Mouse (Mus musculus) forebrain, embryonic 11.5 days (tissue): ENCODE measurements around the gene Pih1d1. TPM values are rescaled to one million over a fixed set of nuclear protein-coding genes. Genes with fewer than 3 reads are reported as not detected.

Experiments used
- ATAC-seq: fragments of 200-750 bp; cut with Nextera tagmentation; replicated peaks from 2 replicates; pipeline ENCODE4 v1.8.0; 2017; ENCODE audit warnings: moderate TSS enrichment; ENCODE audit not compliant: low FRiP score
- DNase-seq: peaks from one replicate; pipeline ENCODE4 v3.0.0-alpha.2; 2017; ENCODE audit warnings: low spot score
- H3K27ac ChIP-seq: fragments of 300-500 bp; sonication (generic); 2 replicates; pipeline ENCODE4 v1.5.1; 2014; ENCODE audit warnings: low read depth, low read length
- H3K27me3 ChIP-seq: fragments of 300-500 bp; sonication (generic); 2 replicates; pipeline ENCODE4 v1.6.1; 2014; ENCODE audit warnings: mild to moderate bottlenecking, low read length, mixed read lengths; ENCODE audit not compliant: control insufficient read depth, insufficient read depth
- H3K36me3 ChIP-seq: fragments of 300-500 bp; sonication (generic); 2 replicates; pipeline ENCODE4 v1.6.1; 2014; ENCODE audit warnings: mild to moderate bottlenecking, low read length, moderate library complexity, mixed read lengths; ENCODE audit not compliant: control insufficient read depth, insufficient read depth
- H3K4me1 ChIP-seq: fragments of 300-500 bp; sonication (generic); replicated peaks from 2 replicates; pipeline ENCODE4 v1.6.1; 2014; ENCODE audit warnings: low read length, mixed read lengths; ENCODE audit not compliant: control insufficient read depth, insufficient read depth
- H3K4me2 ChIP-seq: fragments of 300-500 bp; sonication (generic); 2 replicates; pipeline ENCODE4 v1.6.1; 2014; ENCODE audit warnings: low read depth, mild to moderate bottlenecking, low read length, moderate library complexity, mixed read lengths; ENCODE audit not compliant: severe bottlenecking
- H3K4me3 ChIP-seq: fragments of 300-500 bp; sonication (generic); 2 replicates; pipeline ENCODE4 v1.5.1; 2014; ENCODE audit warnings: low read depth, low read length
- H3K9ac ChIP-seq: fragments of 300-500 bp; sonication (generic); 2 replicates; pipeline ENCODE4 v1.6.1; 2014; ENCODE audit warnings: low read length
- H3K9me3 ChIP-seq: fragments of 300-500 bp; sonication (generic); 2 replicates; pipeline ENCODE4 v1.6.1; 2016; ENCODE audit warnings: low read length, mixed read lengths; ENCODE audit not compliant: control insufficient read depth
- WGBS: fragments of 180-500 bp; shearing (Covaris S2); extraction: QIAGEN DNeasy Blood & Tissue Kit; methylation state at CpG from one replicate; pipeline ENCODE4 v1.1.7; 2014; 5-methylcytosine and 5-hydroxymethylcytosine counted together
- polyA plus RNA-seq: library from polyadenylated mRNA; unstranded; fragments of >200 nt; fragmentation: Nextera tagmentation; extraction: Ambion mirVana; gene quantifications from 2 replicates; pipeline ENCODE4 v1.2.1, GENCODE M21; 2014

The Pih1d1 gene
- polyA plus RNA-seq, 1 experiment from 2014 or later: 95.9 TPM

DNA sequence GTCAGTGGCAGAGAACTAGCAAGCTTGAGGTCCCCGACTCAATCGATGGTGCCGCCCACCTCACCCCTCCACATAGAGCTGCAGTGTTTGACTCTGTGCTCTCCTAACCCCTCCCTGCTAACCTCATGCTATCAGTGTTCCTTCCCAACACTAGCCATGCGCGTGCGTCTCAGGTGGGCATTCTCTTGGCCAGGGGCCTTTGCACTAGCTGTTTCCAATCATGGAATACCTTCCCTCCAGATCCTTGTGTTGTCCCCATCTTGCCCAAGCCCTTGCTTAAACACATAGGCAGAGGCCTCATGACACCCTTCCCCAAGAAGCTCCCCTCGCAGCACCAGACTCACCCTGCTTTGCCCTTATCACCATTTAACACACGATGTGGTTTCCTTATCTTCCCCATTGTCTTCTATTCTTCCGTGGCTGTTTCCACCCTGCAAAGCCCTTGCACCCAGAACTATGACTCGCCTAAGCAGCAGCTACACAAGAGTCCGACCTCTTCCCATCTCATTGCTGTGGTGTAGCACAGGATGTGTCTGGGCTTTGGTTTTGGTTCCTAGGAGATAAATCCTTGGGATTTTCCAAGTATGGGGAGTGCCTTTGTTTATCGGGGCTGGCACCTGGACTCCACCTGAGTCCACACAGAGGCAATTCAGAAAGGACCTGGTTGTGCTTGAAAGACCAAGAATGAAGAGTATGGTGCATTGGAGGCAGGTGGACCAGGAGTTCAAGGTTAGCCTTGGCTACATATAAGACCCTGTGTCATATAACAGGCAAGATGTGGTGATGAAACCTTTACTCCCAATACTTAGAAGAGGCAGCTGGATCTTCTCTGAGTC lies 16.7 kb upstream of the Pih1d1 start:
- ATAC-seq (no peak), DNase-seq (no peak)
- H3K27ac ChIP-seq: no peak overlapping the region
- H3K36me3 ChIP-seq: no peaks in the 10 kb centered on the region
- WGBS: 83% methylated on average over 12 of the region's 12 CpGs
- no peak overlapping the region for H3K4me2 ChIP-seq
- no peak overlapping the region for H3K9ac ChIP-seq
- peaks cover 2% of the 10 kb centered on the region; the same call in 1 of the 2 replicates for H3K27me3 ChIP-seq
- peaks cover 4% of the 10 kb centered on the region; the same call in 1 of the 2 replicates for H3K4me1 ChIP-seq
- no peaks in the 10 kb centered on the region for H3K9me3 ChIP-seq
- no peak overlapping the region for H3K4me3 ChIP-seq

DNA sequence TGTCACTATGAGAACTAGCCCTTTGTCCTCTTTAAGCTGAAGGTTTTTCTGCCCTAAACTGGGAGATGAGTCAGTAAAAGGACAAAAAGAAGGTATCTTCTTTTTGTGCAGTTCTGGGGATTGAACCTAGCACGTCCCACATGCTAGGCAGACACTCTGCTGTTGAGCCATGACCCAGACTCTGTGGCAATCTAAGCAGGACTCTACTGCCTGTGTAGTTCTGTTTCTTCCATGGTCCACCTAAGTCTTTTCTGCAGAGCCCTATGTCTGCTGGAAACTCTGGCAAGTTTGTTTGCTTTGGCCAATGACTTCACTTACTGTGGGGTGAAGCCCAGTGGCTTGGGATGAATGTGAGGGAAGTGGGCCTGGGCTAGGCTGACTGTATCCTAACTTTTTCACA lies 15.7 kb upstream of the Pih1d1 start:
- ATAC-seq (no peak), DNase-seq (no peak)
- no peak overlapping the region for H3K4me3 ChIP-seq
- no peak overlapping the region for H3K27ac ChIP-seq
- no peaks in the 10 kb centered on the region for H3K9me3 ChIP-seq
- WGBS: 79% methylated on average over 1 of the region's 1 CpGs
- H3K4me2 ChIP-seq: no peak overlapping the region
- peaks cover 4% of the 10 kb centered on the region; the same call in 1 of the 2 replicates for H3K4me1 ChIP-seq
- H3K36me3 ChIP-seq: no peaks in the 10 kb centered on the region
- no peak overlapping the region for H3K9ac ChIP-seq
- peaks cover 2% of the 10 kb centered on the region; the same call in 1 of the 2 replicates for H3K27me3 ChIP-seq

DNA sequence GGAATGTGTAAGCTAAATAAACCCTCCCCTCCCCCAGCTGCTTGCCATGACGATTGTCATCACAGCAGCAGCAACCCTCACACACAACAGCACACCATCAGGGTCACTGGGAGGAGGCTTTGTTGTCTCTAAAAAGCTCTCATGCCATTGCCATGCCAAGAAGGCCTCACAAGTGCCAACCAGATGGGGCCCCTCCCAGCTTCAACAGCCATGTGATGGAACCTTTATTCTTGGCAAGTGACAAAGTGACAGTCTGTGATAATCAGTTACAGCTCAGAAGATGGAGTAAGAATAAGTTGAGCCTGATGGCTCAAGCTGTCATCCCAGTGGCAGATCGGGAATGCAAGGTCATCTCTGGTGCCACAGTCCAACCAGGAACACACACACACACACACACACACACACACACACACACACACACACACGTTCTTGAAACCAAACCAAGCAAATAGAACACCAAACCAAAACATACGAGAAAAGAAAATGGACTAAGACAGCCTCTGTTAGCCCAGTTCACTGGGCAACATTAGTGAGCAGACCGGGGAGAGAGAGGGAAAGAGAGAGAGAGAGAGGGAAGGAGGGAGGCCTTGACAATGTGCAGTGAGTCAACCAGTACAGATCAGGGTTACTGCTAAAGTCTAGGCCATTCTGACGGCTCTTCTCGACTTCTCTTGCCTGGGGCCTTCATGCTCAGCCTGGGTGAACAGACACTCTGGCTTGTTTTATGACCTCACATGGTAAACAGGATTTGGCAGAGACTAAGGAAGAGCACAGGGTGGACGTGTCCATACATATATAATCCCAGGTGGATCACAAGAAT lies 14.0 kb upstream of the Pih1d1 start:
- Histone ChIP-seq H3K9ac (no peak overlapping the region), H3K4me2 (no peak overlapping the region), H3K27ac (no peak overlapping the region), H3K36me3 (no peaks in the 10 kb centered on the region), H3K27me3 (peaks cover 2% of the 10 kb centered on the region; the same call in 1 of the 2 replicates), H3K4me3 (no peak overlapping the region), H3K9me3 (no peaks in the 10 kb centered on the region), H3K4me1 (peaks cover 4% of the 10 kb centered on the region; the same call in 1 of the 2 replicates)
- 81% methylated on average over 8 of the region's 8 CpGs for whole genome bisulfite sequencing
- ATAC-seq: no peak
- DNase-seq: no peak

DNA sequence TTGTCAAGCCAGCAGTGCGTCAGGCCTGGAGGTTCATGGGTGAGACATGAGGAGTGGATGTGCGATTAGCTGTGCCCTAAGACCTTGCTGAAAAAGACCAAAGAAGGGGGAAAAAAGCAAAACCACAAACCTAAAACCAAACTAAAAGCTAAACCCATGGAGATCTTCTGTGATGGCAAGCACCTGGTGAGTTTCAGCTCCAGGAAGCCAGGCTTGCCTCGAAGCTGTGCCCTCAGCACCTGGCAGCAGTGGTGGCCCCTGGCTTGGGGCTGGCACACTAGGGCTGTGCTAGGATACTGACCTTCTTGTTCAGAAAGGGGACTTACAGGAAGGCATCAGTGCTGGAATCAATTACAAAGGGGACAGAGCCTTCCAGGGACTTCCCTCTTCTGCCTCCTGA lies 12.8 kb upstream of the Pih1d1 start:
- no peak for ATAC-seq
- DNase-seq: no peak
- 94% methylated on average over 3 of the region's 3 CpGs for WGBS
- Histone ChIP-seq H3K4me1 (peaks cover under 1% of the 10 kb centered on the region; the same call in 1 of the 2 replicates), H3K4me2 (no peak overlapping the region), H3K36me3 (no peaks in the 10 kb centered on the region; the same call in 1 of the 2 replicates), H3K9ac (no peak overlapping the region), H3K27ac (no peak overlapping the region), H3K27me3 (0 out of 2 replicates have a peak, but pooled peaks cover 2% of the 10 kb centered on the region), H3K9me3 (no peaks in the 10 kb centered on the region), H3K4me3 (no peak overlapping the region)

DNA sequence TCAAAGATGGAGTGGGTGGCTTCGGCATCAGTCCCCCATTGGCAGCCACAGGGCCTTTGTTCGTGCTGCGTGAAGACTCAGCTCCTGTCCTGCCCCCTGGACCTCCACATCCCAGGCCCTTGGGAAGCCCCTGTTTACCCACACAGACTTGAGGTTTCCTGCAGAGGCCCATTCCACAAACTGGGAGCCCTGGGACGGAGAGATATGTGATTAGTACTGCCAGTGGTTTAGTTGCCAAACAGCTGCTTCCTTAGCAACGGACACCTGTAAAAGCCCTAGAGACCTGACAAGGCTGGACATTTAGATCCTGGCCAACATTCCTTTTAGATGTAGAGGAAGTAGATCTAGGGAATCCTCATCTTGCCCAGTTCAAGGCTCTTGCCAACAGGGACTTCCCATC lies 12.2 kb upstream of the Pih1d1 start:
- H3K4me3 ChIP-seq: no peak overlapping the region

DNA sequence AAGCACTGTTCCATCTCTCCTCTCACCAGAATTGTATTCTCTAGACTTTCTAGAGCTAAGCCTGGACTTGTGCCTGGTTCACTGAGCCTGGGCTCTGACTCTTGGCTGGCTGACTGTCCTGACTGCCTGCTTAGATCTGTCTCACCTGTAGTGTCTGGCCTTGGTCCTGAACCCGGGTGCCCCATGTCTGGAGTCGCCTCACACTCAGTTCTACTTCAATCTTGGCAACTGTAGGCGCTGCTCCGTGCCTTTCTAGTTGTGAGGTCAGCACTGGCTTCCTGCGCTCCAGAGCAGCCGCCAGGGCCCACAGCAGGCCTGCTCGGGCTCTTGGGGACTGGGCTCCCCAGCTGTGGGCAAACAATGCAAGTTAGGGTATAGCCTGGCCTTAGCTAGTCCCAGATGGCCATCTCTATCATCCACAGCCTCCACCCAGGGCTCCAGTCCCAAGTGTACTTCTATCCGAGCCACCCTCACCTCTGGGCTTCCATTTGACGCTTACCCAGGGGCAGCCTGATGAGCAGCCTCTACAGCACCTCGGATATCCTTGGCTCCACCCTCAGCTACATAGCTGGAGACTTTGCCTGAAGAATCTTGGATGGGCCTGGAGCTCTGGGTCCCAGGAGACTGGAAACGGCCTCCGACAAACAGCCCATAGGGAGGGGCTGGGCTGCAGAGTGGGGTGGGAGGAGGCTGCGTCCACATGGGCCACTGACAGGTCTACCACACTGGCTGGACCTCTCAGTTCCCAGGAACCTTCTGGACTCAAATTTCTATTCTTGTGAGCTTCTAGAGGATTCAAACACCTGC lies 9.5 kb upstream of the Pih1d1 start:
- Histone ChIP-seq H3K27me3 (no peaks in the 10 kb centered on the region), H3K4me2 (no peak overlapping the region), H3K9me3 (no peaks in the 10 kb centered on the region), H3K4me1 (no peaks in the 10 kb centered on the region), H3K27ac (no peak overlapping the region), H3K9ac (no peak overlapping the region), H3K4me3 (no peak overlapping the region), H3K36me3 (no peaks in the 10 kb centered on the region; the same call in 1 of the 2 replicates)
- ATAC-seq: no peak
- 87% methylated on average over 13 of the region's 13 CpGs for WGBS
- no peak for DNase-seq

More for the DNA sequence above, 12.2 kb upstream of the Pih1d1 start:
- Histone ChIP-seq H3K9ac (no peak overlapping the region; the same call in 1 of the 2 replicates), H3K4me2 (no peak overlapping the region), H3K27ac (no peak overlapping the region), H3K4me1 (no peaks in the 10 kb centered on the region), H3K36me3 (no peaks in the 10 kb centered on the region; the same call in 1 of the 2 replicates), H3K9me3 (no peaks in the 10 kb centered on the region), H3K27me3 (0 out of 2 replicates have a peak, but pooled peaks cover 2% of the 10 kb centered on the region)
- ATAC-seq (no peak), DNase-seq (no peak)
- WGBS: 89% methylated on average over 5 of the region's 5 CpGs

DNA sequence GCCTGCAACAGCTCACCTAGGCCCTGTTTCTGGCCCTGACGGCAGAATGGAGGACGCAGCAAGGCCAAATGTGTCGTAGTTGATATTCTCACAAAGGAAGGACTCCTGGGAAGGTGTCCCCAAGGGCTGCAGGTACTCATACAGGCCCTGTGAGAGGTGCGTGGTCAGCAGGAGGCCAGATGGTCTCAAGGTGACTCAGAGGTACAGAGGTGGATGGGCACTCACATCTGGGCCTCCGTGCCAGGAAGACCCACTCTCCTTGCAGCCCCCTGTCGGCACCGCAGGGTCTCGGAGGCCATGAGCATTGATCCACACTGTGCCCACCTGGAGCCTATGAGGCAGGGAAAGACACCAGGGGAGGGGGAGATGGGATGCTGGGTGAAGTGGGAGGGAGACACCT lies 8.6 kb upstream of the Pih1d1 start:
- 95% methylated on average over 8 of the region's 8 CpGs for WGBS
- no peak overlapping the region for H3K9ac ChIP-seq

DNA sequence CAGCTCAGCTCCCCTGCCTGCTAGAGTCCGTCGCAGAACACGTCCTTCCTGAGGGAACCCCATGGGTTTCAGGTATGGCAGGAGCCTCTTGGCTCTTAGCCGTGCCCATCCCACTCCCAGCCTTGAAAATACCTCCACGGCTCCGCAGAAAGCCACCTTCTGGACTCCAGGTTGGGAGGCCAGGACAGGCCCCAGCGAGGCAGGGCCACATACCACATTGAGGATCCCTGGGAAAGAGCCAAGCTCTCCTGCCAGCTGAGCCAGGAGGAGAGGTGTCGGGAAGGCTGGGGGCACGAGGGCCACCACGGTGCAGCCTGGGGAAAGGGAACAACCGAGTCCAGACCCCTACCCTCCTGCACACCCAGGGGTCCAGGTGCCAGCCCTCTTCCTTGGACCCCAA lies 6.8 kb upstream of the Pih1d1 start:
- H3K4me2 ChIP-seq: no peak overlapping the region
- no peak for ATAC-seq
- H3K4me3 ChIP-seq: no peak overlapping the region
- H3K9me3 ChIP-seq: no peaks in the 10 kb centered on the region
- no peaks in the 10 kb centered on the region; the same call in 1 of the 2 replicates for H3K4me1 ChIP-seq
- no peaks in the 10 kb centered on the region; the same call in 1 of the 2 replicates for H3K36me3 ChIP-seq
- no peaks in the 10 kb centered on the region for H3K27me3 ChIP-seq
- H3K9ac ChIP-seq: no peak overlapping the region
- DNase-seq: no peak
- no peak overlapping the region for H3K27ac ChIP-seq
- 96% methylated on average over 11 of the region's 11 CpGs for WGBS

More for the DNA sequence above, 8.6 kb upstream of the Pih1d1 start:
- Histone ChIP-seq H3K27me3 (no peaks in the 10 kb centered on the region), H3K4me2 (no peak overlapping the region), H3K9me3 (no peaks in the 10 kb centered on the region), H3K36me3 (no peaks in the 10 kb centered on the region; the same call in 1 of the 2 replicates), H3K4me1 (no peaks in the 10 kb centered on the region), H3K4me3 (no peak overlapping the region), H3K27ac (no peak overlapping the region)
- ATAC-seq: no peak
- no peak for DNase-seq
